Mouse (Mus musculus): ENCODE results near the gene Celf3. TPM values are rescaled to one million over a fixed set of nuclear protein-coding genes. Genes with fewer than 3 reads are reported as not detected.

Gene Celf3
- polyA plus RNA-seq, 1 experiment from 2014 or later = 44.0 TPM

- no peaks in the 10 kb centered on the region for H3K9me3 ChIP-seq (ENCODE audit: control insufficient read depth, low read depth, low read length)
- H3K27me3 ChIP-seq (ENCODE audit: control insufficient read depth, insufficient read depth, low read length) = no peaks in the 10 kb centered on the region
- no peaks in the 10 kb centered on the region for H3K36me3 ChIP-seq (ENCODE audit: control insufficient read depth, insufficient read depth, low read length)
- H3K4me3 ChIP-seq (ENCODE audit: low read depth, low read length) = no peak overlapping the region
- H3K4me1 ChIP-seq (ENCODE audit: control insufficient read depth, insufficient read depth, low read length) = 0 out of 2 replicates have a peak, but pooled peaks cover 5% of the 10 kb centered on the region
- H3K27ac ChIP-seq (ENCODE audit: low read length) = no peak overlapping the region
- H3K9ac ChIP-seq (replicated peaks; ENCODE audit: low read depth, low read length) = no peak overlapping the region
- no peak overlapping the region for H3K4me2 ChIP-seq (replicated peaks; ENCODE audit: low read depth, low read length)
- WGBS = 21% methylated on average over 20 of the region's 20 CpGs
- ATAC-seq (ENCODE audit: insufficient number of reproducible peaks, insufficient read depth, low FRiP score, low read depth) = peak; percentile 24; the same call in 1 of the 2 replicates
These were observed 5.8 kb downstream of the Celf3 start for GRCm38 (mm10) chr3:94483790-94484439.

- ATAC-seq (ENCODE audit: insufficient number of reproducible peaks, insufficient read depth, low FRiP score, low read depth) = no peak
- no peak overlapping the region for H3K9ac ChIP-seq (replicated peaks; ENCODE audit: low read depth, low read length)
- no peaks in the 10 kb centered on the region for H3K9me3 ChIP-seq (ENCODE audit: control insufficient read depth, low read depth, low read length)
- 73% methylated on average over 7 of the region's 7 CpGs for WGBS
- no peaks in the 10 kb centered on the region for H3K27me3 ChIP-seq (ENCODE audit: control insufficient read depth, insufficient read depth, low read length)
- H3K4me2 ChIP-seq (replicated peaks; ENCODE audit: low read depth, low read length) = no peak overlapping the region
- H3K27ac ChIP-seq (ENCODE audit: low read length) = no peak overlapping the region
- no peaks in the 10 kb centered on the region for H3K4me1 ChIP-seq (ENCODE audit: control insufficient read depth, insufficient read depth, low read length)
- H3K36me3 ChIP-seq (ENCODE audit: control insufficient read depth, insufficient read depth, low read length) = no peaks in the 10 kb centered on the region
- no peak overlapping the region for H3K4me3 ChIP-seq (ENCODE audit: low read depth, low read length)
These were observed 7.8 kb downstream of the Celf3 start for GRCm38 (mm10) chr3:94485922-94486321.

- Histone ChIP-seq H3K36me3 (ENCODE audit: control insufficient read depth, insufficient read depth, low read length) (no peaks in the 10 kb centered on the region), H3K9ac (replicated peaks; ENCODE audit: low read depth, low read length) (no peak overlapping the region), H3K9me3 (ENCODE audit: control insufficient read depth, low read depth, low read length) (no peaks in the 10 kb centered on the region), H3K4me3 (ENCODE audit: low read depth, low read length) (no peak overlapping the region), H3K27ac (ENCODE audit: low read length) (no peak overlapping the region), H3K27me3 (ENCODE audit: control insufficient read depth, insufficient read depth, low read length) (no peaks in the 10 kb centered on the region), H3K4me2 (replicated peaks; ENCODE audit: low read depth, low read length) (no peak overlapping the region), H3K4me1 (ENCODE audit: control insufficient read depth, insufficient read depth, low read length) (no peaks in the 10 kb centered on the region)
- WGBS = 75% methylated on average over 6 of the region's 6 CpGs
- no peak for ATAC-seq (ENCODE audit: insufficient number of reproducible peaks, insufficient read depth, low FRiP score, low read depth)
These were observed 9.5 kb downstream of the Celf3 start for GRCm38 (mm10) chr3:94487581-94487980.

GRCm38 (mm10) chr3:94497162-94497561, 19.1 kb downstream of the Celf3 start:
- Histone ChIP-seq H3K4me3 (ENCODE audit: low read depth, low read length) (no peak overlapping the region), H3K4me1 (ENCODE audit: control insufficient read depth, insufficient read depth, low read length) (no peaks in the 10 kb centered on the region), H3K9me3 (ENCODE audit: control insufficient read depth, low read depth, low read length) (no peaks in the 10 kb centered on the region), H3K9ac (replicated peaks; ENCODE audit: low read depth, low read length) (no peak overlapping the region), H3K4me2 (replicated peaks; ENCODE audit: low read depth, low read length) (no peak overlapping the region), H3K27ac (ENCODE audit: low read length) (no peak overlapping the region), H3K27me3 (ENCODE audit: control insufficient read depth, insufficient read depth, low read length) (no peaks in the 10 kb centered on the region), H3K36me3 (ENCODE audit: control insufficient read depth, insufficient read depth, low read length) (peaks cover 14% of the 10 kb centered on the region)
- WGBS = 80% methylated on average over 4 of the region's 4 CpGs
- ATAC-seq (ENCODE audit: insufficient number of reproducible peaks, insufficient read depth, low FRiP score, low read depth) = no peak

- H3K9me3 ChIP-seq (ENCODE audit: control insufficient read depth, low read depth, low read length) = no peaks in the 10 kb centered on the region
- H3K4me3 ChIP-seq (ENCODE audit: low read depth, low read length) = no peak overlapping the region
- no peaks in the 10 kb centered on the region for H3K27me3 ChIP-seq (ENCODE audit: control insufficient read depth, insufficient read depth, low read length)
- no peak overlapping the region for H3K27ac ChIP-seq (ENCODE audit: low read length)
- H3K36me3 ChIP-seq (ENCODE audit: control insufficient read depth, insufficient read depth, low read length) = peaks cover 14% of the 10 kb centered on the region; the same call in 1 of the 2 replicates
- ATAC-seq (ENCODE audit: insufficient number of reproducible peaks, insufficient read depth, low FRiP score, low read depth) = no peak
- no peak overlapping the region for H3K9ac ChIP-seq (replicated peaks; ENCODE audit: low read depth, low read length)
- WGBS = 73% methylated on average over 3 of the region's 3 CpGs
- no peaks in the 10 kb centered on the region for H3K4me1 ChIP-seq (ENCODE audit: control insufficient read depth, insufficient read depth, low read length)
- no peak overlapping the region for H3K4me2 ChIP-seq (replicated peaks; ENCODE audit: low read depth, low read length)
These were observed 24.1 kb downstream of the Celf3 start for GRCm38 (mm10) chr3:94502243-94502642.

GRCm38 (mm10) chr3:94506664-94507063, 28.6 kb downstream of the Celf3 start:
- no peak for ATAC-seq (ENCODE audit: insufficient number of reproducible peaks, insufficient read depth, low FRiP score, low read depth)
- peaks cover 26% of the 10 kb centered on the region for H3K36me3 ChIP-seq (ENCODE audit: control insufficient read depth, insufficient read depth, low read length)
- H3K27ac ChIP-seq (ENCODE audit: low read length) = no peak overlapping the region
- 92% methylated on average over 1 of the region's 1 CpGs for WGBS
- H3K4me1 ChIP-seq (ENCODE audit: control insufficient read depth, insufficient read depth, low read length) = no peaks in the 10 kb centered on the region
- no peaks in the 10 kb centered on the region for H3K27me3 ChIP-seq (ENCODE audit: control insufficient read depth, insufficient read depth, low read length)
- H3K4me2 ChIP-seq (replicated peaks; ENCODE audit: low read depth, low read length) = no peak overlapping the region
- H3K4me3 ChIP-seq (ENCODE audit: low read depth, low read length) = no peak overlapping the region
- no peaks in the 10 kb centered on the region for H3K9me3 ChIP-seq (ENCODE audit: control insufficient read depth, low read depth, low read length)
- H3K9ac ChIP-seq (replicated peaks; ENCODE audit: low read depth, low read length) = no peak overlapping the region

- Histone ChIP-seq H3K4me1 (ENCODE audit: control insufficient read depth, insufficient read depth, low read length) (no peaks in the 10 kb centered on the region), H3K9me3 (ENCODE audit: control insufficient read depth, low read depth, low read length) (no peaks in the 10 kb centered on the region), H3K36me3 (ENCODE audit: control insufficient read depth, insufficient read depth, low read length) (peaks cover 13% of the 10 kb centered on the region), H3K9ac (replicated peaks; ENCODE audit: low read depth, low read length) (no peak overlapping the region), H3K4me3 (ENCODE audit: low read depth, low read length) (no peak overlapping the region), H3K27ac (ENCODE audit: low read length) (no peak overlapping the region), H3K4me2 (replicated peaks; ENCODE audit: low read depth, low read length) (no peak overlapping the region), H3K27me3 (ENCODE audit: control insufficient read depth, insufficient read depth, low read length) (no peaks in the 10 kb centered on the region)
- WGBS = 61% methylated on average over 2 of the region's 2 CpGs
- no peak for ATAC-seq (ENCODE audit: insufficient number of reproducible peaks, insufficient read depth, low FRiP score, low read depth)
These were observed 48.6 kb downstream of the Celf3 start for GRCm38 (mm10) chr3:94526731-94527130.

- no peaks in the 10 kb centered on the region; the same call in 1 of the 2 replicates for H3K36me3 ChIP-seq (ENCODE audit: control insufficient read depth, insufficient read depth, low read length)
- no peak overlapping the region for H3K9ac ChIP-seq (replicated peaks; ENCODE audit: low read depth, low read length)
- ATAC-seq (ENCODE audit: insufficient number of reproducible peaks, insufficient read depth, low FRiP score, low read depth) = no peak
- H3K4me2 ChIP-seq (replicated peaks; ENCODE audit: low read depth, low read length) = no peak overlapping the region
- H3K27me3 ChIP-seq (ENCODE audit: control insufficient read depth, insufficient read depth, low read length) = no peaks in the 10 kb centered on the region
- H3K4me1 ChIP-seq (ENCODE audit: control insufficient read depth, insufficient read depth, low read length) = no peaks in the 10 kb centered on the region
- no peaks in the 10 kb centered on the region for H3K9me3 ChIP-seq (ENCODE audit: control insufficient read depth, low read depth, low read length)
- no peak overlapping the region for H3K4me3 ChIP-seq (ENCODE audit: low read depth, low read length)
- no peak overlapping the region for H3K27ac ChIP-seq (ENCODE audit: low read length)
These were observed 55.9 kb downstream of the Celf3 start for GRCm38 (mm10) chr3:94533968-94534367.

- H3K4me1 ChIP-seq (ENCODE audit: control insufficient read depth, insufficient read depth, low read length) = no peaks in the 10 kb centered on the region
- no peak overlapping the region for H3K9ac ChIP-seq (replicated peaks; ENCODE audit: low read depth, low read length)
- no peak overlapping the region for H3K4me3 ChIP-seq (ENCODE audit: low read depth, low read length)
- ATAC-seq (ENCODE audit: insufficient number of reproducible peaks, insufficient read depth, low FRiP score, low read depth) = no peak
- no peaks in the 10 kb centered on the region for H3K36me3 ChIP-seq (ENCODE audit: control insufficient read depth, insufficient read depth, low read length)
- H3K27me3 ChIP-seq (ENCODE audit: control insufficient read depth, insufficient read depth, low read length) = no peaks in the 10 kb centered on the region
- H3K27ac ChIP-seq (ENCODE audit: low read length) = no peak overlapping the region
- 92% methylated on average over 3 of the region's 3 CpGs for WGBS
- no peaks in the 10 kb centered on the region for H3K9me3 ChIP-seq (ENCODE audit: control insufficient read depth, low read depth, low read length)
- H3K4me2 ChIP-seq (replicated peaks; ENCODE audit: low read depth, low read length) = no peak overlapping the region
These were observed 59.1 kb downstream of the Celf3 start for GRCm38 (mm10) chr3:94537187-94537586.

All from stomach, embryonic 14.5 days (tissue).